Mouse (Mus musculus) heart, postnatal 4 days (tissue): ENCODE data around the gene Psg21. TPM values are rescaled to one million over a fixed set of nuclear protein-coding genes. Genes with fewer than 3 reads are reported as not detected.
A peak's percentile ranks its signal among the peaks of the same experiment; 100 is the strongest.
"Not testable (repeated sequence)": the region's sequence is repeated elsewhere in the genome, so short reads cannot be mapped to it uniquely, and the experiment has no call there.

Source experiments
- DNase-seq: peaks from one replicate; pipeline ENCODE4 v3.0.0; 2021
- total RNA-seq, 2 experiments: library from RNA; stranded (reverse); gene quantifications; 2 replicates each; pipeline ENCODE4 v1.2.3; 2021

Gene Psg21
- not detected for total RNA-seq

DNA sequence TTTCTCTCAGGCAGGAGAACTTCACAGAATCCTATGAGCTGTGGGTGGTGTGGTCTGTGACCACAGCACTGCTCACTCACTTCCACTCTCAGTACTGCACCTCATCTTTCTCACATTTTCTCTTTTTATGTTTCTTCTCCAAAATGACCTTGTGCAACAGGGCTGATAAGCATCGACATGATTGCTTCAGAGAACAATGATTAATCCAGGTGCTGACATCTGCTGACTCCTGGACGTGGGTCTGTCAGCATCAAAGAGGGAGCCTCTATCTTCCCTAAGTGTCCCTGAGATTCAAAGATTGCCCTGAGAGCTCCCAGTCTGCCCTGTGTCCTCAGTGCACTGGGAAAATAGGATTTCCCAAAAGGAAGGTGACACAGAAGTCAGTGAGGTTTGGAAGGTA lies at the start of gene Psg21:
Gene Psg21 (minus strand): TSS at position 101 of the 400 bp plus-strand sequence.
- not testable (repeated sequence) for DNase-seq

DNA sequence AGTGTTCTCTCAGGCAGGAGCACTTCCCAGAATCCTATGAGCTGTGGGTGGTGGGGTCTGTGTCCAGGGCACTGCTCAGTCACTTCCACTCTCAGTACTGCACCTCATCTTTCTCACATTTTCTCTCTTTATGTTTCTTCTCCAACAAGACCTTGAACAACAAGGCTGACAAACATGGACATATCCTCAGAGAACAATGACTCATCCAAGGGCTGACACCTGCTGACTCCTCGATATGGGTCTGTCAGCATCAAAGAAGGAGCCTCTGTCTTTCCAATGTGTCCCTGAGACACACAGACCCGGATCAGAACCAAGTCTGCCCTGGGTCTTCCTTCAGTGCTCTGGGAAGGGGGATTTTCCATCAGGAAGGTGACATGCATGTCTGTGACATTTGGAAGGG lies 29.6 kb upstream of the Psg21 start, which contains the start of gene Psg20:
Gene Psg20 (minus strand): TSS at position 101 of the 400 bp plus-strand sequence.
- no peak for DNase-seq

DNA sequence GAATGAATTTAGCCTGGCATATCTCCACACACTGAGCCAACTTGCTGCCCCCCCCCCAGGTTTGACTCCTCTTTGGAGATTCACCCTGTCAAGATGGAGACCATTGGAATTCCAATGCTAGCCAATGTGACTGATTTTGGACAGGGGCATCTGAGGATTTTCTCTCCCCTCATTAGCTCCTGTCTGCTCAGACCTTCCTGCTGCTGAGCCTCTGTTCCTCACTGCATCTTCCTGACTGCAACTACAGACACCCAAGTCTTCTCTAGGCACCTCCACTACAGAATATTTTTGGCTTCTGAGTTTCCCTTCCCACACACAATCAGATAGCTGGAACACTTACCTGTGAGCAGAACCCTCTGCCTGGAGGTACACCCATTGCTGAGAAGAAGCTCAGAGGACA lies 29.1 kb upstream of the Psg21 start:
- DNase-seq: no peak

DNA sequence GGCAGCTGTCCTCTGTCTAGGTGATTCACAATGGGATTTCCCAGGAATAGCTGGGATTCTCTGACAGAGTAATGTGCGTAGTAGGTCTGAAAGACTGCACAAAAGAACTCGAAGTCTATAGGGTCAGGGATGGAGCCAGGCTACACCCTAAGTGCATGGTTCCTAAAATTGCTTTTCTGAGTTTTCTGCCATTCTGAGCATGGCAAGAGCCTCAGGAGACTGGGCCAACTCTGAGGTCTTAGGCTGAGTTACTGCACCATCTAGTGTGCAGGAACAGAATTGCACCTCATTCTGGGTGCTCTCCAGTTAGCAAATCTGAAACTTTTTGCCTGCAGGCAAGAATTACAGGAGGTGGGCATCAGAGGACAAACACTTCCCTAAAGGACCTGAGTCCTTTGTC lies 23.2 kb upstream of the Psg21 start:
- peak; percentile 35 for DNase-seq

DNA sequence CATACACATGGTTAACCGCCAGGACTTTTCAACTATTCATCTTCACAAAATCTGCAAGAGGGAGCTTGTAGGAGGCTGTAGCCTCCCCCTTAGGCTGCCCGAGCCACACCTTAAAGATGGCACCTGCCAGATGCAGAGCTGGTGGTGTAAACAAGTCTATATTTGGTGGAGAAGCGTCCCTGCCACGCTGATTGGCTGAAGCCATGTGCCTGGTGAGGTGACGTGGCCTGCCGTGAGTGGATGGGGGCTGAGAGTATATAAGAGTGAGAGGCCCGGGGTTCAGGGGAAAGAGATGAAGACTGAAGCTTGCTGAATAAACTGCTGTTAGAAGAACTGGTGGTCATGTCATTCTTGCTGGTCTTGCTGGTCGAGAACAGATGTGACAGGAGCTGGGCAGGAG lies 29.6 kb downstream of the Psg21 start:
- not testable (repeated sequence) for DNase-seq

DNA sequence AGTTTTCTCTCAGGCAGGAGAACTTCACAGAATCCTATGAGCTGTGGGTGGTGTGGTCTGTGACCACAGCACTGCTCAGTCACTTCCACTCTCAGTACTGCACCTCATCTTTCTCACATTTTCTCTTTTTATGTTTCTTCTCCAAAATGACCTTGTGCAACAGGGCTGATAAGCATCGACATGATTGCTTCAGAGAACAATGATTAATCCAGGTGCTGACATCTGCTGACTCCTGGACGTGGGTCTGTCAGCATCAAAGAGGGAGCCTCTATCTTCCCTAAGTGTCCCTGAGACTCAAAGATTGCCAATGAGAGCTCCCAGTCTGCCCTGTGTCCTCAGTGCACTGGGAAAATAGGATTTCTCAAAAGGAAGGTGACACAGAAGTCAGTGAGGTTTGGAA lies 40.1 kb downstream of the Psg21 start, which contains the start of gene Psg23:
Gene Psg23 (minus strand): TSS at position 101 of the 400 bp plus-strand sequence.
- not testable (repeated sequence) for DNase-seq

Other genes starting within 250 kb of the Psg21 start
- gene Psg28, start 224.7 kb downstream of the Psg21 start, total RNA-seq: not detected
- not detected for gene Psg26, start 172.5 kb downstream of the Psg21 start, total RNA-seq
- not detected for gene Psg25, start 124.5 kb downstream of the Psg21 start, total RNA-seq
- gene Psg27, start 89.4 kb downstream of the Psg21 start, total RNA-seq: not detected
- not detected for gene Psg23, start 40.2 kb downstream of the Psg21 start, total RNA-seq
- gene Psg20, start 29.5 kb upstream of the Psg21 start, total RNA-seq: not detected
- not detected for gene Psg22, start 61.4 kb upstream of the Psg21 start, total RNA-seq
- gene Psg19, start 141.8 kb upstream of the Psg21 start, total RNA-seq: not detected
- gene Psg17, start 164.9 kb upstream of the Psg21 start, total RNA-seq: not detected
- gene Mill2, start 183.2 kb upstream of the Psg21 start, total RNA-seq: 1 to 10 TPM; 2.8 to 3.5 TPM
- 1 to 10 TPM; 1.1 to 2.0 TPM for gene Pglyrp1, start 214.6 kb upstream of the Psg21 start, total RNA-seq